Mouse (Mus musculus) heart, embryonic 13.5 days (tissue): ENCODE results near the gene Ngly1. TPM values are rescaled to one million over a fixed set of nuclear protein-coding genes. Genes with fewer than 3 reads are reported as not detected.

Experiments used
- ATAC-seq: fragments of 200-750 bp; cut with Nextera tagmentation; 2 replicates; pipeline ENCODE4 v1.8.0; 2017; ENCODE audit warnings: moderate TSS enrichment; ENCODE audit not compliant: insufficient number of reproducible peaks, low FRiP score, low TSS enrichment; ENCODE audit errors: extremely low read depth
- H3K27ac ChIP-seq: fragments of 300-500 bp; sonication (generic); replicated peaks from 2 replicates; pipeline ENCODE4 v1.5.1; 2015; ENCODE audit warnings: moderate library complexity, mild to moderate bottlenecking, inconsistent platforms
- H3K27me3 ChIP-seq: fragments of 300-500 bp; sonication (generic); replicated peaks from 2 replicates; pipeline ENCODE4 v1.6.1; 2015; ENCODE audit warnings: mild to moderate bottlenecking, inconsistent platforms
- H3K36me3 ChIP-seq: fragments of 300-500 bp; sonication (generic); 2 replicates; pipeline ENCODE4 v1.6.1; 2015; ENCODE audit warnings: mild to moderate bottlenecking, inconsistent platforms
- H3K4me1 ChIP-seq: fragments of 300-500 bp; sonication (generic); 2 replicates; pipeline ENCODE4 v1.6.1; 2015; ENCODE audit warnings: inconsistent platforms
- H3K4me2 ChIP-seq: fragments of 300-500 bp; sonication (generic); 2 replicates; pipeline ENCODE4 v1.6.1; 2015; ENCODE audit warnings: inconsistent platforms, mild to moderate bottlenecking, moderate library complexity
- H3K4me3 ChIP-seq: fragments of 300-500 bp; sonication (generic); 2 replicates; pipeline ENCODE4 v1.5.1; 2015; ENCODE audit warnings: moderate library complexity, mild to moderate bottlenecking, inconsistent platforms
- H3K9ac ChIP-seq: fragments of 300-500 bp; sonication (generic); 2 replicates; pipeline ENCODE4 v1.6.1; 2015; ENCODE audit warnings: inconsistent platforms, mild to moderate bottlenecking, moderate library complexity
- H3K9me3 ChIP-seq: fragments of 300-500 bp; sonication (generic); 2 replicates; pipeline ENCODE4 v1.6.1; 2016; ENCODE audit warnings: inconsistent platforms
- WGBS: fragments of 180-500 bp; shearing (Covaris S2); methylation state at CpG from one replicate; pipeline ENCODE4 v1.1.7; 2015; ENCODE audit warnings: mixed read lengths; 5-methylcytosine and 5-hydroxymethylcytosine counted together
- polyA plus RNA-seq: library from polyadenylated mRNA; unstranded; fragments of >200 nt; fragmentation: Nextera tagmentation; extraction: Ambion mirVana; gene quantifications from 2 replicates; pipeline ENCODE4 v1.2.1, GENCODE M21; 2015

The Ngly1 gene
- polyA plus RNA-seq, 1 experiment from 2014 or later, result 22.1 TPM

GRCm38 (mm10) chr14:16334260-16334659 lies 85.2 kb downstream of the Ngly1 start:
- Histone ChIP-seq H3K4me1 (peaks cover 11% of the 10 kb centered on the region), H3K4me2 (no peak overlapping the region), H3K27me3 (no peaks in the 10 kb centered on the region), H3K9me3 (no peaks in the 10 kb centered on the region), H3K9ac (no peak overlapping the region), H3K27ac (no peak overlapping the region), H3K36me3 (no peaks in the 10 kb centered on the region), H3K4me3 (no peak overlapping the region)
- WGBS, result 79% methylated on average over 3 of the region's 3 CpGs
- ATAC-seq, result no peak

DNA sequence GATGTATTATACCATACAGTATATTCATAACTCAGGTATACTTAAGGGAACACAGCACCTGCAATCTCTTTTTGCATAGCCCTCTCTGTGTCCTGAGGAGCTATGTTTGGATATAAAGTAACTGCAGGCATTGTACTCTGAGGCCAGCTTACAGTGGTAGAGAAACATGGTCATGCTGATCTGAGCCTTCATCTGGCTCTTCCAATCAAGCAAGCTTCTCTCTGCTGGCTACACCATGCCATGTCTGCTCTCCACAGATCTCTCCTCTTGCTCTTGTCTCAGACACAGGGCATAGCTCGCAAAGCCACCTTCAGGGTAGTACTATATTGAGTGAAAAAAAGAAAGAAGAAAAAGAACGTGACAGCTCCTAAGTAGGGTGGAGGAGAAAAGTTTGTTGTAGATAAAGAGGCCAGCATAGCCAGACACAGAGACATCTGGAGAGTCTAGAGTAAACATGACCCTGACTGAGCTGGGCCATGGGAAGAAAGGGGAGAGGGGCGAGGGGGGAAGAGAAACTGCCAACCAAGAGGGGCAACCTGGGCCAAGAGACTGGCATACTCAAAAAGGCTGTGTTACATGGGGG lies 86.8 kb downstream of the Ngly1 start:
- H3K27ac ChIP-seq, result no peak overlapping the region
- no peaks in the 10 kb centered on the region for H3K27me3 ChIP-seq
- H3K9me3 ChIP-seq, result no peaks in the 10 kb centered on the region
- no peak; the same call in 1 of the 2 replicates for ATAC-seq
- no peak overlapping the region for H3K9ac ChIP-seq
- 38% methylated on average over 3 of the region's 3 CpGs for WGBS
- no peak overlapping the region for H3K4me3 ChIP-seq
- H3K4me1 ChIP-seq, result peaks cover 9% of the 10 kb centered on the region
- no peak overlapping the region for H3K4me2 ChIP-seq
- H3K36me3 ChIP-seq, result no peaks in the 10 kb centered on the region

DNA sequence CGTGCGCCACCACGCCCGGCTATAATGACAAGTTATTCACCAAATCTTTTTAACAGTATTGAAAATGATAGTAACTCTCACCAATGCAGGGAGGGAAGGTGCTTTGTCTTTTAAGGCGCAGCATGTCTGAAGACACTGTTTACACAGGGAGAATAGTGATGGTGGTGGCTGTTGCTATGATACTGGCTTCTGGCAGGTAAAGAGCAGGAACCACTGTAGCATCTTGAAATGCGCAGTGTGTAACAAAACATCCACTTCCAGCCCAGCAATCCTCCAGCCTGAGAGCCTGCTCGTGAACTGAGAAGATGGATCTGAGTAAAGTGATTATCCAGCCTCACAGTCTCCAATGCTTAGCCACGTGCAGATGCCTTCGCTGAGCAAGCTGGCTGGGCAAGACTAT lies 98.4 kb downstream of the Ngly1 start:
- ATAC-seq, result no peak
- H3K9ac ChIP-seq, result no peak overlapping the region
- no peak overlapping the region for H3K4me3 ChIP-seq
- no peak overlapping the region for H3K27ac ChIP-seq
- H3K36me3 ChIP-seq, result no peaks in the 10 kb centered on the region
- H3K27me3 ChIP-seq, result no peaks in the 10 kb centered on the region
- WGBS, result 71% methylated on average over 9 of the region's 9 CpGs
- H3K9me3 ChIP-seq, result no peaks in the 10 kb centered on the region
- H3K4me1 ChIP-seq, result no peaks in the 10 kb centered on the region
- no peak overlapping the region for H3K4me2 ChIP-seq

DNA sequence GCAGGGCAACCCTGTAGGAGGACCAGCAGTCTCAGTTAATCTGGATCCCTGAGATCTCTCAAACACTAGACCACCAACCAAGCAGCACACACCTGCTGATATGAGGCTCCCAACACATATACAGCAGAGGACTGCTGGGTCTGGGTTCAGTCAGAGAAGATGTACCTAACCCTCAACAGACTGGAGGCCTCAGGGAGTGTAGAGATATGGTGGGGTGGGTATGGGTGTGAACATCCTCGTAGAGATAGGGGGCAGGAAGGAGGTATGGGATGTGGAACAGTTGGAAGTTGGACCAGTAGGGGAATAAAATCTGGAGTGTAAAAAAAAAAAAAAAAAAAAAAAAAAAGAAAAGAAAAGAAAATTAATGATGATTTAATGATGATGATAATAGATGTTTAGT lies 110.6 kb downstream of the Ngly1 start:
- H3K4me1 ChIP-seq, result peaks cover 9% of the 10 kb centered on the region
- H3K27ac ChIP-seq, result no peak overlapping the region
- H3K9ac ChIP-seq, result no peak overlapping the region
- H3K4me2 ChIP-seq, result no peak overlapping the region
- H3K9me3 ChIP-seq, result no peaks in the 10 kb centered on the region
- no peaks in the 10 kb centered on the region for H3K36me3 ChIP-seq
- 52% methylated on average over 1 of the region's 1 CpGs for WGBS
- ATAC-seq, result no peak
- no peak overlapping the region for H3K4me3 ChIP-seq
- H3K27me3 ChIP-seq, result no peaks in the 10 kb centered on the region

Other genes with a start within 250 kb of the Ngly1 start
- gene Oxsm, start 528 bp downstream of the Ngly1 start, polyA plus RNA-seq, result 2.2 and 2.5 TPM in 2 replicates
- gene Top2b, start 115.9 kb downstream of the Ngly1 start, polyA plus RNA-seq, result 24.0 and 26.6 TPM in 2 replicates